Comparison of ENCODE assay signal across 18 mouse cellular contexts in the genomic region with DNA sequence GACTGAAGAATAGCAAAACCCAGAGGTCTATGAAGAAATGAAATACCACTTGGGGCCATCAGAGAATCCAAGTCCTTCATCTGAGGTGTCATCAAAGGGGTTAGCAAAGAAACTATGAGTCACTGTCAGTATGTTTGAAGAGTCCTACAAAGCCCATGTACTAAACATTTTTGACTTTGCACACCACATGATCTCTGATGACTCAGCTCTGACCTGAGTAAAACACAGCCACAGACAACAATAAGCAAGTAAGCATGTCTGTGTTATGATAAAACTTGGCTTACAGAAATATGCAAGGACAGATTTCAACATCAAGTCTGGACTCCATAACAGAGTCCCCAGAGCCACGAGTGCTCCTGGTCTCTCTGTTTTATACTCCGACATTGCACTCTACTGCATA. TPM values are rescaled to one million over a fixed set of nuclear protein-coding genes. Genes with fewer than 3 reads are reported as not detected.
A peak's percentile ranks its signal among the peaks of the same experiment; 100 is the strongest.
DNase-seq lines count a peak whose midpoint lies in the region; ATAC-seq and TF ChIP-seq lines count a peak whose summit lies in the region.
"Had no signal": no experiment of that assay in that cellular context is flagged by ENCODE, and none has a peak within 500 bp of the region (broad histone marks: within the 10 kb centered on the region; RNA-seq: fewer than 3 reads in every experiment).

No protein-coding gene starts in this region.

- DNase-seq in adrenal gland, postnatal 14 days: peak; percentile 19
- no peak for DNase-seq in adrenal gland, adult 18-20 months (ENCODE audit: low spot score in 2 of 2)
- DNase-seq in 416B (ENCODE audit: low read depth): peak; percentile 79
- DNase-seq in layer of hippocampus, postnatal 10 days (ENCODE audit: low spot score in 2 of 2): no peak
- no peak for DNase-seq in hindbrain, postnatal 0 days (ENCODE audit: low spot score)
- DNase-seq: B cell, adult 2 months; cerebellum, adult 9-11 months; kidney, adult 11 months; kidney, postnatal 4 days; left cerebral cortex, postnatal 4 days; lung, adult 18-20 months; right cerebral cortex, postnatal 14 days had no signal

- no peak overlapping the region for H3K4me3 ChIP-seq in brown adipose tissue, adult 24 weeks (ENCODE audit: insufficient read depth, low read depth, low read length)
- no peak overlapping the region for H3K4me3 ChIP-seq in myocyte
- H3K4me3 ChIP-seq in hindbrain, postnatal 0 days (ENCODE audit: low read length): no peak overlapping the region
- H3K4me3 ChIP-seq: forebrain, embryonic 15.5 days; midbrain, embryonic 15.5 days had no signal

- H3K4me1 ChIP-seq in brown adipose tissue, adult 24 weeks (ENCODE audit: control insufficient read depth, insufficient read depth, insufficient read length, low read length): no peaks in the 10 kb centered on the region
- H3K4me1 ChIP-seq in hindbrain, postnatal 0 days (ENCODE audit: insufficient read depth, low read length): no peaks in the 10 kb centered on the region
- H3K4me1 ChIP-seq: forebrain, embryonic 15.5 days; midbrain, embryonic 15.5 days had no signal

- H3K9ac ChIP-seq in hindbrain, postnatal 0 days (replicated peaks; ENCODE audit: low read length): no peak overlapping the region
- H3K9ac ChIP-seq: forebrain, embryonic 15.5 days; midbrain, embryonic 15.5 days had no signal

- H3K79me2 ChIP-seq in myocyte (ENCODE audit: control insufficient read depth, insufficient read depth): no peaks in the 10 kb centered on the region

- ATAC-seq in hindbrain, postnatal 0 days: no peak
- no peak for ATAC-seq in erythroid progenitor cell, adult 5-6 weeks (replicated peaks; ENCODE audit: low FRiP score, poor library complexity, severe bottlenecking)
- ATAC-seq: forebrain, embryonic 15.5 days; midbrain, embryonic 15.5 days had no signal

- peaks cover 49% of the 10 kb centered on the region for H3K36me3 ChIP-seq in myocyte (ENCODE audit: control insufficient read depth, insufficient read depth)
- H3K36me3 ChIP-seq in hindbrain, postnatal 0 days (ENCODE audit: insufficient read depth, low read length): peaks cover 51% of the 10 kb centered on the region

- no peak overlapping the region for H3K4me2 ChIP-seq in myocyte (ENCODE audit: low read depth)
- no peak overlapping the region for H3K4me2 ChIP-seq in hindbrain, postnatal 0 days (ENCODE audit: low read depth, low read length)
- H3K4me2 ChIP-seq: forebrain, embryonic 15.5 days; midbrain, embryonic 15.5 days had no signal

- WGBS in hindbrain, postnatal 0 days: 96% methylated on average over 2 of the region's 2 CpGs

- no peaks in the 10 kb centered on the region for H3K9me3 ChIP-seq in hindbrain, postnatal 0 days (ENCODE audit: low read length)
- H3K9me3 ChIP-seq: forebrain, embryonic 15.5 days; midbrain, embryonic 15.5 days had no signal

- peak overlapping the region; percentile 36; the same call in 1 of the 2 replicates for H3K27ac ChIP-seq in brown adipose tissue, adult 24 weeks (replicated peaks; ENCODE audit: low read depth, low read length)
- no peak overlapping the region for H3K27ac ChIP-seq in hindbrain, postnatal 0 days
- H3K27ac ChIP-seq: forebrain, embryonic 15.5 days; midbrain, embryonic 15.5 days had no signal

- TF ChIP-seq CTCF in hindbrain, postnatal 0 days (IDR thresholded peaks at IDR 0.05; ENCODE audit: low read depth): no peak

- H3ac ChIP-seq in myocyte (ENCODE audit: control insufficient read depth, insufficient read length): no peak overlapping the region

- H3K27me3 ChIP-seq in myocyte (ENCODE audit: control insufficient read depth, insufficient read depth, insufficient read length): no peaks in the 10 kb centered on the region
- H3K27me3 ChIP-seq in hindbrain, postnatal 0 days (ENCODE audit: insufficient read depth, low read length): no peaks in the 10 kb centered on the region
- H3K27me3 ChIP-seq: forebrain, embryonic 15.5 days; midbrain, embryonic 15.5 days had no signal

- TF ChIP-seq POLR2A in myocyte (IDR thresholded peaks at IDR 0.05; ENCODE audit: insufficient read length, low read depth): no peak

TF ChIP-seq in myocyte, 11 proteins besides CTCF, POLR2A, EP300 and RAD21:
- no peak for TF ChIP-seq MYOD1 (IDR thresholded peaks at IDR 0.05; ENCODE audit: control insufficient read depth in 1 of 3, insufficient read length in 2 of 3, low read depth in 2 of 3)
- TF ChIP-seq USF1 (IDR thresholded peaks at IDR 0.05; ENCODE audit: low read depth): peak; percentile 37

RNA-seq across cellular contexts. Expression of a gene that starts 15.1 kb away (rescaled TPM):
- 35.0 and 40.6 TPM in 2 replicates for total RNA-seq in adrenal gland, postnatal 14 days (2021)
- 10 to 100 TPM; 24.6 to 37.8 TPM for total RNA-seq in adrenal gland, adult 18-20 months (2021)
- 12.9 and 13.7 TPM in 2 replicates for polyA plus RNA-seq in brown adipose tissue, adult 24 weeks (2012; ENCODE audit: insufficient read depth, insufficient read length, missing spikeins)
- 5.4 TPM for polyA plus RNA-seq in myocyte (2012; fragmentation: generic; extraction: Trizol)
- total RNA-seq in layer of hippocampus, postnatal 10 days (2021): 10 to 100 TPM; 36.4 to 40.4 TPM
- 26.3 and 29.0 TPM in 2 replicates for total RNA-seq in hindbrain, postnatal 0 days (2014; rRNA removed)
- polyA plus RNA-seq in hindbrain, postnatal 0 days (2015; fragmentation: Nextera tagmentation; extraction: Ambion mirVana): 35.2 and 38.5 TPM in 2 replicates
- total RNA-seq in erythroid progenitor cell, adult 5-6 weeks (2015; ENCODE audit: low replicate concordance): 3.6 and 9.6 TPM in 2 replicates
- total RNA-seq in erythroid progenitor cell, adult 5-6 weeks (2017; ENCODE audit: low replicate concordance): 4.9 and 17.8 TPM in 2 replicates

RNA-seq across cellular contexts. Expression of a gene that starts 29.7 kb away (rescaled TPM):
- total RNA-seq in adrenal gland, postnatal 14 days (2021): 2.9 and 3.8 TPM in 2 replicates
- 1 to 10 TPM; 4.9 to 5.2 TPM for total RNA-seq in adrenal gland, adult 18-20 months (2021)
- 1.7 and 2.5 TPM in 2 replicates for polyA plus RNA-seq in brown adipose tissue, adult 24 weeks (2012; ENCODE audit: insufficient read depth, insufficient read length, missing spikeins)
- 0.19 TPM for polyA plus RNA-seq in myocyte (2012; fragmentation: generic; extraction: Trizol)
- 1 to 10 TPM; 2.3 TPM for total RNA-seq in layer of hippocampus, postnatal 10 days (2021)
- 2.9 and 3.3 TPM in 2 replicates for total RNA-seq in hindbrain, postnatal 0 days (2014; rRNA removed)
- polyA plus RNA-seq in hindbrain, postnatal 0 days (2015; fragmentation: Nextera tagmentation; extraction: Ambion mirVana): 3.6 and 4.3 TPM in 2 replicates
- not detected in 2 replicates for total RNA-seq in erythroid progenitor cell, adult 5-6 weeks (2015; ENCODE audit: low replicate concordance)
- not detected in 2 replicates for total RNA-seq in erythroid progenitor cell, adult 5-6 weeks (2017; ENCODE audit: low replicate concordance)
- total RNA-seq: hematopoietic stem cell, adult 5-6 weeks had no signal

Comparison
In these comparisons a context has a peak if more than half of its experiments do, and no peak if none do; other contexts are left out.
1. DNase-seq: peak in adrenal gland, postnatal 14 days (single experiment) and 416B (single experiment); none in adrenal gland, adult 18-20 months (0 of 2), layer of hippocampus, postnatal 10 days (0 of 2) and hindbrain, postnatal 0 days (single experiment).